Mouse (Mus musculus): ENCODE measurements around the gene Serpine1. TPM values are rescaled to one million over a fixed set of nuclear protein-coding genes. Genes with fewer than 3 reads are reported as not detected.

Serpine1 gene
- polyA plus RNA-seq, 1 experiment from 2014 or later: 0.07 TPM

DNA sequence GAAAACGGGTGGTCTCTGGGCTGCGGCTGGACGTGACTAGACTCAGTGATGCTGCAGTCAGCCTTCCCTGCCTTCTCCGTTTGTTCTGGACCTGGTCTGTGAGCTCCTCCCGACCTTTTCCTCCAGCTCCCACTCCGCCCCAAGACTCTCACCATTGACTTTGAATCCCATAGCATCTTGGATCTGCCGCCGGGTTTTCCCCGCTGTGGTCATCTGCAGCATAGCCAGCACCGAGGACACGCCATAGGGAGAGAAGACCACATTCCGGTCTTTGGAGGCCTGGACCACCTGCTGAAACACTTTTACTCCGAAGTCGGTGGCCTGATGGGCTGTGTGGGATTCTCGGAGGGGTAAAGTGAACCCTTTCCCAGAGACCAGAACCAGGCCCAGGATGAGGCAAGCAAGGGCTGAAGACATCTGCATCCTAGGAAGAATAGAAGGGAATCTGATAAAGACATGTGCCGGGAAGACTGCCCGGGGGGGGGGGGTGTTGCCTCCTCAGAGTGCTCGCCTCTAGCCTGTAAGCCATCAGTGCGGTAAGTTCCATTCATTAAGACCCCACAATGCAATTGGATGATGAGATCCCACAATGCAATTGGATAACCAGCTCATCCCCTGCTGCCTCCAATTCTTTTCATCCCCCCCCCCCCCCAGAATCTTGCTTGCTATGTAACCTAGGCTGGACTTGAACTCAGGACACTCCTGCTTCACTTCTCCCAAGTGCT is 1.0 kb downstream of the Serpine1 start:
- H3K27ac ChIP-seq (replicated peaks): no peak overlapping the region
- DNase-seq (ENCODE audit: low spot score): no peak
- H3K36me3 ChIP-seq: no peaks in the 10 kb centered on the region
- peaks cover 26% of the 10 kb centered on the region for H3K4me1 ChIP-seq
- no peak overlapping the region for H3K4me3 ChIP-seq
- no peaks in the 10 kb centered on the region for H3K9me3 ChIP-seq (replicated peaks)
- H3K27me3 ChIP-seq (ENCODE audit: low read depth, poor library complexity, severe bottlenecking): no peaks in the 10 kb centered on the region; the same call in 1 of the 2 replicates
- WGBS: 86% methylated on average over 19 of the region's 19 CpGs

DNA sequence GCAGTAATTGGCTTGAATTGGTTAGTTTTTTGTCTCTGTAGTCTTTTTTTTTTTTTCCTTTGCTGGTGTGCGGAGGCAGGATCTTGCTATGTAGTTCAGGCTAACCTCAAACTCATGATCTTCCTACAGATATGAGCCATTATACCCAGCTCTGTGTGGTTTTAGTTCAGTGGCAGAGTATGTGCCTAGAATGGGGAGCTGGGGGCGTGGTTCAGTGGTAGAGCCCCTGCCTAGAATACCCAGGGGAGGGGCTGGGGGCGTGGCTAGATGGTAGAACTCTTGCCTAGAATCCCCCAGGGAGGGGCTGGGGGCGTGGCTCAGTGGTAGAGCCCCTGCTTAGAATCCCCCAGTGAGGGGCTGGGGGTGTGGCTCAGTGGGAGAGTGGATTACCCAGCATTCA is 3.4 kb downstream of the Serpine1 start:
- H3K27ac ChIP-seq (replicated peaks): no peak overlapping the region
- no peak for DNase-seq (ENCODE audit: low spot score)
- WGBS: 74% methylated on average over 4 of the region's 4 CpGs

DNA sequence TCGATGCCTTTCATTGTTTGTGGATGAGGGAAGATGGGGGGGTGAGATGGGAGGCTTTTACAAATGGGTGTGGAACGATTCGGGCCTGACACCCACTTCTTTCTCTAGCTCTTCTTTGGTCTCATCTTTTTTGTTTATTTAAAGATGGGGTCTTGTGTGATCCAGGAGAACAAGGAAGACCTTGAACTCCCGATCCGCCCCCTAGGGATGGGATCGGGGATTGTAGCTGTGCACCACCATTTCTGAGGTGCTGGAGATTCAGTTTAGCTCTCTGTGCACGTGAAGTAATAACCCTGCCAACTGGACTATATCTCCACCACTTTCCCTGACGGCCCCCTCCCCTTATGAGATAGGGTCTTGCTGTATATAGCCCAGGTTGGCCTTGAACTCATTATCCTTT is 6.1 kb downstream of the Serpine1 start:
- no peak overlapping the region for H3K27ac ChIP-seq (replicated peaks)
- DNase-seq (ENCODE audit: low spot score): no peak
- H3K4me3 ChIP-seq: no peak overlapping the region
- WGBS: 81% methylated on average over 8 of the region's 8 CpGs
- no peaks in the 10 kb centered on the region for H3K36me3 ChIP-seq
- no peaks in the 10 kb centered on the region for H3K9me3 ChIP-seq (replicated peaks)
- no peaks in the 10 kb centered on the region for H3K27me3 ChIP-seq (ENCODE audit: low read depth, poor library complexity, severe bottlenecking)
- no peaks in the 10 kb centered on the region for H3K4me1 ChIP-seq

More for the DNA sequence above, 3.4 kb downstream of the Serpine1 start:
- Histone ChIP-seq H3K4me1 (peaks cover 12% of the 10 kb centered on the region), H3K4me3 (no peak overlapping the region), H3K9me3 (replicated peaks) (no peaks in the 10 kb centered on the region), H3K27me3 (ENCODE audit: low read depth, poor library complexity, severe bottlenecking) (no peaks in the 10 kb centered on the region; the same call in 1 of the 2 replicates), H3K36me3 (no peaks in the 10 kb centered on the region)

DNA sequence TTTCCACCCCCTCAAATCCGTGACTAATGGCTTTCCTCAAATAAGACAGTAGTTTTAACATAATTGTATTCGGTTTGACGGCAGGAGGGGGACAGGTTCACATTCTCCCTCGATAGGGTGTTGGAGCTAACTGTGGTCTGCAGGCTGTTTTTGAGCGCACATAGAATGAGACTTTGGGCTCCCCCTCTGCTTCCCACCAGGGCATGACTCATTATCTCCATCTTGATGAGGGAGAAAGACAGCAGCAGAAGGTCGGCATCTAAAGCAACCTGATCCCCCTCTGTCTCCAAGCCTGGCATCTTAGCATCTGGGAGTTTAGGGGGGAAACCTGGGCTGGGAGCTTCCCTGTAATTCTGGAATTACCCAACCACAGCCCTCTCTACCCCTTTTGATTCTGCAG is 6.6 kb downstream of the Serpine1 start:
- Histone ChIP-seq H3K27me3 (ENCODE audit: low read depth, poor library complexity, severe bottlenecking) (no peaks in the 10 kb centered on the region), H3K4me1 (no peaks in the 10 kb centered on the region), H3K27ac (replicated peaks) (no peak overlapping the region), H3K4me3 (no peak overlapping the region), H3K36me3 (no peaks in the 10 kb centered on the region), H3K9me3 (replicated peaks) (no peaks in the 10 kb centered on the region)
- 75% methylated on average over 6 of the region's 6 CpGs for WGBS
- no peak for DNase-seq (ENCODE audit: low spot score)

DNA sequence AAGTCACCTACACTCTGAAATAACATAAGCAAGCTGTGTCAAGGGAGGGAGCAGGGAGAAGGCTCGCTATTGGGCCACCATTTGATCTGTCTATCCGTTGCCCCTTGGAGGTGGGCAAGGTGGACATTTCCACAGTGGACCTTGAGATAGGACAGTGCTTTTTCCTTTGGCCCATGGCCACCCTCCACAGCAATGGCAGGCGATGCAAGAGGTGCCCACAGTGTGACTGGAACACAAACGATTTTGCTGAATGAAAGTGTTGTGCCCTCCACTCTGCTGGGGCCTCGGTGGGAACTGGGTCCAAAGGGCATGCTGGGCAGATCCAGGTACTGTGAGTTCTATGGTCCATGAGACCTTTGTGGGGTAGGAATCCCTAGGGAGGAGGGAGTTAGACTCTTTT is 9.5 kb downstream of the Serpine1 start:
- Histone ChIP-seq H3K27me3 (ENCODE audit: low read depth, poor library complexity, severe bottlenecking) (no peaks in the 10 kb centered on the region), H3K36me3 (no peaks in the 10 kb centered on the region), H3K9me3 (replicated peaks) (no peaks in the 10 kb centered on the region), H3K4me1 (no peaks in the 10 kb centered on the region), H3K27ac (replicated peaks) (no peak overlapping the region), H3K4me3 (no peak overlapping the region)
- DNase-seq (ENCODE audit: low spot score): no peak
- WGBS: 90% methylated on average over 5 of the region's 5 CpGs

DNA sequence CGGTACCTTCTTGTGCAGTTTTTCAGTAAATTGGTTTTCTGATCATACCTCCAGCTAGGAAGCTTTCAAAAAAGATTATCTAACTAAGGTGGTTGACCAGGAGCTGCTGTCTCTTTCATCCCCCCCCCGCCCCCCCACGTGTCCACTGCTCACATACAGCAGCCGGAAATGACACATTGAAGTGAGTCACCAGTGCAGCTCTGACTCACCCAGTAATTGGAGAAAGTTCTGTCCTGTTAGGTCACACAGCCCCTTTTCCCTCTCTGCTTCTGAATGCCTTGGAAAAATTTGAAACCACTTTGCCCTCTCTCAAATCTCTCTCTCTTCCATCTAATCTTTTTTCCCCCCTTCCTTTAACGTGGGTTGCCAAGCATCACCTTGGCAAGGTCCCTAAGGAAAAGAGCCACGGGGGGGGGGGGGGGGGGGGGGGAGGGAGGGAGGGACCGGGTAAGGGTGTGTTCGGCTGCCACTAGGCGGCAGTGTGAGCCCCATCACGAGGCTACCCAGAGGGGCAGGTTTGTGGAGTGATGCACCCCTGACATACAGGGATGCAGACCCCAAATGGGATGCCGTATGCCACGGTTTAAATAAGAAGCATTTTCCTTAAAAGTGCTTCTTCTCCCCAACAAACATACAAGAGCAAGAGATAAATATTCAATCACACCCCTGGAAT is 10.1 kb downstream of the Serpine1 start:
- H3K4me1 ChIP-seq: no peaks in the 10 kb centered on the region
- no peaks in the 10 kb centered on the region for H3K36me3 ChIP-seq
- DNase-seq (ENCODE audit: low spot score): no peak
- no peaks in the 10 kb centered on the region for H3K27me3 ChIP-seq (ENCODE audit: low read depth, poor library complexity, severe bottlenecking)
- H3K27ac ChIP-seq (replicated peaks): no peak overlapping the region
- no peaks in the 10 kb centered on the region for H3K9me3 ChIP-seq (replicated peaks)
- WGBS: 30% methylated on average over 12 of the region's 12 CpGs
- H3K4me3 ChIP-seq: no peak overlapping the region

DNA sequence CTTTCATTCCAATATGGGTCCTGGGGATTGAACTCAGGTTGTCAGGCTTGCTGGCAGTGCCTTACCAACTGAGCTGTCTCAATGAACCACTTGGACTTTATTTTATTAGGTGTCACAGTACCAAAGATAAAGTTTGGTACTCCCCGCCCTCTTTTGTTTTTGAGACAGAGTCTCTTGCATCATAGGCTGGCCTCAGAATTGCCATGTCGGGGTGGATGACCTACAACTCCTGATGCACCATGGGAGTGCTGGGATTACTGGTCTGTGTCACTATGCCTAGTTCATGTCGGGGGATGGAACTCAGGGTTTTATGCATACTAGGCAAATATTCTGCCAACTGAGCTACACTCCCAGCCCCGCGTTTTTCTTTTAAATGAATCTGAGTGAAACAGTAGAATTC is 17.2 kb downstream of the Serpine1 start:
- Histone ChIP-seq H3K9me3 (replicated peaks) (no peaks in the 10 kb centered on the region; the same call in 1 of the 2 replicates), H3K27me3 (ENCODE audit: low read depth, poor library complexity, severe bottlenecking) (no peaks in the 10 kb centered on the region), H3K36me3 (no peaks in the 10 kb centered on the region), H3K27ac (replicated peaks) (no peak overlapping the region), H3K4me3 (no peak overlapping the region), H3K4me1 (no peaks in the 10 kb centered on the region)
- no peak for DNase-seq (ENCODE audit: low spot score)
- WGBS: 90% methylated on average over 5 of the region's 5 CpGs

DNA sequence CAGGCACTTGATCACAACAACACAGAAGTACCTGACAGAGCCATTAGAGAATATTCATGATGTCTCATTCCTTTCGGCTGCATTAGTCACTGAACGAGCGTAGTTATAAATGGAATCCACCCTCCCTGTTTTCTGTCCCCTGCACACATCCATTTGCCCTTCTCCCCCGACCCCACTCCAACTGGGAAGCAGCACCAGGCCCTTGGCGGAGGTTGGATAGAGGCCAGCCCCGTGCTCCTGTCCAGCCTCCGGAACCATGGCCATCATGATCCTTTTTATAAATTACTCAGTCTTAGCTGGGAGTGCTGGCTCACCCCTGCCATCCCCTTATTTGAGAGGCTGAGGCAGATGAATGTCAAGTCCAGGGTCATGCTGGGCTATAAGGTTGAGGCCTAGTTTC is 17.8 kb downstream of the Serpine1 start:
- Histone ChIP-seq H3K27ac (replicated peaks) (no peak overlapping the region), H3K27me3 (ENCODE audit: low read depth, poor library complexity, severe bottlenecking) (no peaks in the 10 kb centered on the region), H3K9me3 (replicated peaks) (no peaks in the 10 kb centered on the region; the same call in 1 of the 2 replicates), H3K4me3 (no peak overlapping the region), H3K4me1 (no peaks in the 10 kb centered on the region), H3K36me3 (no peaks in the 10 kb centered on the region)
- 94% methylated on average over 7 of the region's 7 CpGs for WGBS
- DNase-seq (ENCODE audit: low spot score): no peak

DNA sequence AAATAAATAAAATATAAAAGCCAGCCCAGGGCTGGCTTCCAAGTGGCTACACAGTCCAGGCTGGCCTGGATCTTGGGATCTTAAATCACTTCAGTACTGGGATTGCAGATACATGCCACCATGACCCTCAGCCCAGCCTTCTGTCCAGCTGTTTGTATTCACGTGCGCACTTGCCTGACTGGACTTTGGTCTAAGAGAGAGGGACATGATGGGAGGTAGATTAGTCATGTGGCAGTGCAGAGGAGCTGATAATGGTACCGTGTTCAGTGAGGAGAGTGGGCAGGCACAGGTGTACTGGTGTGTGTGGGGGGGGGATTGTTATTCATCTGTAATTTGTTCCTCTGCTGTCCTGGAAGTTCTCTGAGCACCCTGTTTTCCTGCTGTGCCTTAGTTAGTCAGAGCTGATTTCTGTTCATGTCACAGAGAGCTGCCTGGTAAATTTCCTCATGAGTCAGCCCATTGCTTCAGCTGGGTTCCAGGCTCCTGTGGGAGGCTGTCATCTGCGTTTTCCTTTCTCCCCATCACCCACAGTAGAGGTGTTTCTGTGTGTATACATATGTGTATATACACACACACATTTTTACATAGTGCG is 20.1 kb downstream of the Serpine1 start:
- Histone ChIP-seq H3K36me3 (no peaks in the 10 kb centered on the region), H3K4me3 (no peak overlapping the region), H3K9me3 (replicated peaks) (no peaks in the 10 kb centered on the region; the same call in 1 of the 2 replicates), H3K27me3 (ENCODE audit: low read depth, poor library complexity, severe bottlenecking) (no peaks in the 10 kb centered on the region), H3K27ac (replicated peaks) (no peak overlapping the region), H3K4me1 (no peaks in the 10 kb centered on the region)
- 86% methylated on average over 5 of the region's 5 CpGs for WGBS
- no peak for DNase-seq (ENCODE audit: low spot score)

DNA sequence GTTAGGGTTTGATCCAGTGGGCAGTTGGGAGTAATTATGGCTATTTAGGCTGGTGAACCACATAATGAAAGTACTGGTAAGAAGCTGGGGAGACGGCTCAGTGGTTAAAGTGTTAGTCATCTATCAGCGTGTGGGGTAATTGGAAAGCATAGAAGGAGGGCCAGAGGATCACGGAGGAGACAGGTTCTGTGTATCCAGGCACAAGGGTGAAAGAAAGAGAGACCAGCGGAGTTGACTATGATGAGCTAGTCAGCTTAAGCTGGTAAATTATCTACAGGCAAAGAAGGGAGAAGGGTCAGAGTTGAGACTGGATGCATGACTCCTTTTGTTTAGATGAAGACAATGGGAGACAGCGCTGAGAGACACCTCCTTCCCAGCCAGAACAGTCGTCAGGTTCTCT is 20.9 kb downstream of the Serpine1 start:
- no peaks in the 10 kb centered on the region for H3K36me3 ChIP-seq
- no peaks in the 10 kb centered on the region for H3K27me3 ChIP-seq (ENCODE audit: low read depth, poor library complexity, severe bottlenecking)
- no peak overlapping the region for H3K4me3 ChIP-seq
- no peak overlapping the region for H3K27ac ChIP-seq (replicated peaks)
- peaks cover 6% of the 10 kb centered on the region for H3K4me1 ChIP-seq
- DNase-seq (ENCODE audit: low spot score): no peak
- H3K9me3 ChIP-seq (replicated peaks): no peaks in the 10 kb centered on the region; the same call in 1 of the 2 replicates
- WGBS: 73% methylated on average over 6 of the region's 6 CpGs

DNA sequence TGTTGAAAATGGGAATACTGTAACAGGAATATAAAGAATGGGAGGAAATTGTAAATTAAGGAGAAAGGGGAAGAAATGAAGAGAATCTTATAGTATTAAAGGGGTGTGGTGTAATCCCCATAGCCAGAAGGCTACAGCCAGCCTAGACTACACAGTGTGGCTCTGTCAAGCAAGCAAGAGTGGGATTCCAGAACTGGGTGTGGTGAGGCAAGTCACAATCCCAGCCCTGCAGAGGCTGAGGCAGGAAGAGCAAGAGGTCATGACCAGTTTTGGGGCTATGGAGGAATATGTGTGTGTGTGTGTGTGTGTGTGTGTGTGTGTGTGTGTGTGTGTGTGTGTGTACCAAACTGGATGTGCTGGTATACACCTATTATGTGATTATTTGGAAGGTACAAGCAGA is 25.1 kb downstream of the Serpine1 start:
- peaks cover 17% of the 10 kb centered on the region for H3K4me1 ChIP-seq
- no peaks in the 10 kb centered on the region for H3K9me3 ChIP-seq (replicated peaks)
- H3K27ac ChIP-seq (replicated peaks): 0 out of 2 replicates have a peak overlapping the region, but pooled peaks have one; percentile 25
- peaks cover 11% of the 10 kb centered on the region for H3K36me3 ChIP-seq
- no peak overlapping the region for H3K4me3 ChIP-seq
- no peaks in the 10 kb centered on the region for H3K27me3 ChIP-seq (ENCODE audit: low read depth, poor library complexity, severe bottlenecking)
- DNase-seq (ENCODE audit: low spot score): no peak

DNA sequence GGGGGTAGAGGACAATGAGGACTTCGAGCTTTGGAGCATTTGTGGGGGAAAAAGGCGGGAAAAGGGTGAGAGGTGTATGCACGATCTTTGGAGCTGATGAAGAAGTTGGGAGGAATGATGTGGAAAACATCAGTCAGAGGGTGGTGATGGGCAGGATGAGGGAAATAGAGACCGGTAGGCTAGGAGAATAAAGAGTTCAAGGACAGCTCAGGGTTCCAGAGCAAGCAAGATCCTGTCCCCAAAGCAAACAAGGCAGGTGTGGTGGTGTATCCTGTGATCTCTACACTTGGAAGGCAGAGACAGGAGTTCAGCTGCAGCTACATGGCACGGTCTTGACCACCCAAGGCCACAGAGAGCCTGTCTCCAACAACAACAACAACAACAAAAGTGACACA is 25.7 kb downstream of the Serpine1 start:
- Histone ChIP-seq H3K36me3 (peaks cover 18% of the 10 kb centered on the region), H3K4me3 (peak overlapping the region; percentile 86), H3K4me1 (peaks cover 17% of the 10 kb centered on the region), H3K27ac (replicated peaks) (peak overlapping the region; percentile 91), H3K27me3 (ENCODE audit: low read depth, poor library complexity, severe bottlenecking) (no peaks in the 10 kb centered on the region), H3K9me3 (replicated peaks) (no peaks in the 10 kb centered on the region)
- WGBS: 25% methylated on average over 5 of the region's 5 CpGs
- no peak for DNase-seq (ENCODE audit: low spot score)
